Mouse (Mus musculus) neural tube, embryonic 13.5 days (tissue): ENCODE data around the gene Igfn1. TPM values are rescaled to one million over a fixed set of nuclear protein-coding genes. Genes with fewer than 3 reads are reported as not detected.

ENCODE experiments used
- ATAC-seq: fragments of 200-750 bp; cut with Nextera tagmentation; 2 replicates; pipeline ENCODE4 v1.8.0; 2017; ENCODE audit warnings: low read depth, mild to moderate bottlenecking, moderate TSS enrichment, moderate library complexity
- H3K27ac ChIP-seq: fragments of 300-500 bp; sonication (generic); replicated peaks from 2 replicates; pipeline ENCODE4 v1.5.1; 2015; ENCODE audit warnings: moderate library complexity, mild to moderate bottlenecking, inconsistent platforms
- H3K27me3 ChIP-seq: fragments of 300-500 bp; sonication (generic); 2 replicates; pipeline ENCODE4 v1.6.1; 2015; ENCODE audit warnings: mild to moderate bottlenecking, inconsistent platforms
- H3K36me3 ChIP-seq: fragments of 300-500 bp; sonication (generic); 2 replicates; pipeline ENCODE4 v1.6.1; 2015; ENCODE audit warnings: mild to moderate bottlenecking, inconsistent platforms
- H3K4me1 ChIP-seq: fragments of 300-500 bp; sonication (generic); replicated peaks from 2 replicates; pipeline ENCODE4 v1.6.1; 2015; ENCODE audit warnings: inconsistent platforms
- H3K4me2 ChIP-seq: fragments of 300-500 bp; sonication (generic); 2 replicates; pipeline ENCODE4 v1.6.1; 2015; ENCODE audit warnings: inconsistent platforms, mild to moderate bottlenecking, moderate library complexity
- H3K4me3 ChIP-seq: fragments of 300-500 bp; sonication (generic); 2 replicates; pipeline ENCODE4 v1.5.1; 2015; ENCODE audit warnings: mild to moderate bottlenecking, inconsistent platforms
- H3K9ac ChIP-seq: fragments of 300-500 bp; sonication (generic); 2 replicates; pipeline ENCODE4 v1.6.1; 2015; ENCODE audit warnings: moderate library complexity, mild to moderate bottlenecking, inconsistent platforms
- H3K9me3 ChIP-seq: fragments of 300-500 bp; sonication (generic); 2 replicates; pipeline ENCODE4 v1.6.1; 2016; ENCODE audit warnings: inconsistent platforms
- WGBS: fragments of 180-500 bp; shearing (Covaris S2); methylation state at CpG from one replicate; pipeline ENCODE4 v1.1.7; 2015; 5-methylcytosine and 5-hydroxymethylcytosine counted together
- polyA plus RNA-seq: library from polyadenylated mRNA; unstranded; fragments of >200 nt; fragmentation: Nextera tagmentation; extraction: Ambion mirVana; gene quantifications from 2 replicates; pipeline ENCODE4 v1.2.1, GENCODE M21; 2015

Gene Igfn1
- polyA plus RNA-seq: not detected in 2 replicates

DNA sequence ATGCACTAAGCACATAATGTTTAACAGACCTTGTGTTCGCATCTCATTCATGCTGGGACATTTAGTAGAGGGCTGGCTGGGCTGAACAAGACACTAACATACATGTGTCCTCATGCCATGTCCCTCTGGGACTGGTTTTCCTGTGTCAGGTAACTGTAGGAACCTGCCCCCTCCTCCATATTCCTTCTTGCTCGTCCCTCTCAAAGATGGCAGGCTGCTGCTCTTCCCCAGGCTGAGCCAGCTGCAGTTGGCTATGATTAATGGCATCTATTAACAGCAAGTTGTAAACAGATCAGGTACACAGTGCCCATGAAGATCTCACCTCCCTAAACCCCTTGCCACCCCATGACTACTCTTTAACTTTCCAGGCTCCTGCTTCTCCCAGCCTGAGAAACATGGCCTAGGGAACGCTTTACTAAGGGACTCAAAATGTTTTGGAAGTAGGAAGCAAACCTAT, at the start of gene Igfn1:
Gene Igfn1, minus strand, starts transcription at position 51 of the 457 bp plus-strand sequence.
- Histone ChIP-seq H3K4me1 (peaks cover 10% of the 10 kb centered on the region), H3K4me3 (0 out of 2 replicates have a peak within 1 kb of the TSS, but pooled peaks have one; percentile 37), H3K9me3 (no peaks in the 10 kb centered on the region), H3K9ac (no peak within 1 kb of the TSS), H3K27me3 (peaks cover 27% of the 10 kb centered on the region), H3K36me3 (no peaks in the 10 kb centered on the region), H3K27ac (no peak within 1 kb of the TSS), H3K4me2 (peak within 1 kb of the TSS; percentile 60)
- WGBS: 72% methylated on average over 3 of the region's 3 CpGs
- no peak for ATAC-seq

- no peak overlapping the region for H3K4me2 ChIP-seq
- H3K36me3 ChIP-seq: no peaks in the 10 kb centered on the region
- H3K27ac ChIP-seq: no peak overlapping the region
- H3K4me3 ChIP-seq: no peak overlapping the region
- H3K4me1 ChIP-seq: peaks cover 16% of the 10 kb centered on the region
- WGBS: 49% methylated on average over 3 of the region's 3 CpGs
- H3K27me3 ChIP-seq: peaks cover 30% of the 10 kb centered on the region
- ATAC-seq: no peak
- H3K9me3 ChIP-seq: no peaks in the 10 kb centered on the region
- H3K9ac ChIP-seq: no peak overlapping the region
These were observed 49.6 kb upstream of the Igfn1 start for GRCm38 (mm10) chr1:136055771-136056170.

- Histone ChIP-seq H3K4me1 (peaks cover 20% of the 10 kb centered on the region), H3K4me3 (no peak within 1 kb of the TSS), H3K9me3 (no peaks in the 10 kb centered on the region), H3K4me2 (no peak within 1 kb of the TSS), H3K27me3 (peaks cover 58% of the 10 kb centered on the region), H3K27ac (no peak within 1 kb of the TSS), H3K9ac (no peak within 1 kb of the TSS), H3K36me3 (no peaks in the 10 kb centered on the region)
- no peak for ATAC-seq
- WGBS: 44% methylated on average over 11 of the region's 11 CpGs
These were observed 46.4 kb upstream of the Igfn1 start, which contains the start of gene Cacna1s for GRCm38 (mm10) chr1:136052547-136052946. Cacna1s (plus strand) TSS chr1:136052750.

DNA sequence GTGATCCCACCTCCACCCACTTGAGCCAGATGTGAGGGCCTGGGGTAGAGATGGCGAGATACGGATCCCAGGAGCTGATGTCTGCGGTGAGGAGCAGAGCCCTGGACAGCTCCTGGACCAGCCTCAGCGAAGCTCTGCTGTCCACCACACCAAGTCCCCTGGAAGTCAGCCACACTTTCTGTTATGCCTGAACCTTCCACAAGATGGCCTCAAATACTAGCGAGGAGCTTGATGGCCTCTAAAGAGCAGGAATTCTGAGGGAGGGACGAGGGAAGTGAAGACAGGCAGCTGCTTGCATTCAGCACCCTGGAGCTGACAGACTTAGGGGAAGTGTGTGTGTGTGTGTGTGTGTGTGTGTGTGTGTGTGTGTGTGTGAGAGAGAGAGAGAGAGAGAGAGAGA, 45.3 kb upstream of the Igfn1 start:
- Histone ChIP-seq H3K9ac (peak overlapping the region; percentile 58; the same call in 1 of the 2 replicates), H3K27ac (no peak overlapping the region), H3K9me3 (no peaks in the 10 kb centered on the region), H3K4me1 (peaks cover 20% of the 10 kb centered on the region), H3K4me2 (peak overlapping the region; percentile 51), H3K27me3 (peaks cover 58% of the 10 kb centered on the region), H3K4me3 (peak overlapping the region; percentile 35), H3K36me3 (no peaks in the 10 kb centered on the region)
- WGBS: 0% methylated on average over 6 of the region's 6 CpGs
- peak; percentile 70 for ATAC-seq

DNA sequence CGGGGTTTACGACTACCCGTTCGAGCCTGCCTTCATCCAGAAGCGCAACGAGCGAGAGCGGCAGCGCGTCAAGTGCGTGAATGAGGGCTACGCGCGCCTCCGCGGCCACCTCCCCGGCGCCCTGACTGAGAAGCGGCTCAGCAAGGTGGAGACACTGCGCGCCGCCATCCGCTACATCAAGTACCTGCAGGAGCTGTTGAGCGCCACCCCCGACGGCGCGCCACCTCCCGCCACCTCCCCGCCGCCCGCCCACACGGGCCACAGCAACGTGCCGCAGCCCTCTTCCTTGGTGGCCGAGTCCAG, 44.8 kb upstream of the Igfn1 start:
- H3K9ac ChIP-seq: peak overlapping the region; percentile 58
- peaks cover 17% of the 10 kb centered on the region for H3K4me1 ChIP-seq
- no peak overlapping the region for H3K27ac ChIP-seq
- H3K4me3 ChIP-seq: peak overlapping the region; percentile 35
- 2% methylated on average over 36 of the region's 36 CpGs for WGBS
- H3K36me3 ChIP-seq: no peaks in the 10 kb centered on the region
- no peaks in the 10 kb centered on the region for H3K9me3 ChIP-seq
- peaks cover 58% of the 10 kb centered on the region for H3K27me3 ChIP-seq
- ATAC-seq: peak; percentile 44
- peak overlapping the region; percentile 51 for H3K4me2 ChIP-seq

- H3K27ac ChIP-seq: no peak within 1 kb of the TSS
- ATAC-seq: peak; percentile 25; the same call in 1 of the 2 replicates
These were observed 44.3 kb upstream of the Igfn1 start, which contains the start of gene Ascl5 for GRCm38 (mm10) chr1:136050312-136051012. Ascl5 (plus strand) TSS chr1:136050804.

DNA sequence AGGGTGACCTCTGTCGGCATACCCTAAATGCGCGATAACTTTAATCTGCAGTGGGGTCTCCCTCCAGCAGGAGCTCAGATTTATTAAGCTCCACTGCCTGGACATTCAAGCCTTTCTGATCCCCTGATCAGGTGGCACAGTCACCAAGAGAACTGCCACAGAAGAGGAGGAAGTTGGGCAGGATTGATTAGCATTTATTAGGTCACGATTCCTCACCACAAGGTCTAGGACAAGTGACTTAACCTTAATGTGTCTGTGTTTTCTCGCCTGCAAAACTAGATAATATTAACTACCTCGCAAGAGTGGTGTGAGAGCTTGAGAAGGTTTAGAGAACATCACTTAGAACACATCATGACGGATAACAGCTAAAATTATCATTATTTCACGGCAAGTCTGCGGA, 41.8 kb upstream of the Igfn1 start:
- WGBS: 78% methylated on average over 9 of the region's 9 CpGs

More at GRCm38 (mm10) chr1:136050312-136051012, 44.3 kb upstream of the Igfn1 start, which contains the start of gene Ascl5:
- peak within 1 kb of the TSS; percentile 51 for H3K4me2 ChIP-seq
- peaks cover 12% of the 10 kb centered on the region for H3K4me1 ChIP-seq
- H3K36me3 ChIP-seq: no peaks in the 10 kb centered on the region
- 22% methylated on average over 29 of the region's 29 CpGs for WGBS
- H3K27me3 ChIP-seq: peaks cover 58% of the 10 kb centered on the region
- H3K9ac ChIP-seq: peak within 1 kb of the TSS; percentile 58
- peak within 1 kb of the TSS; percentile 35 for H3K4me3 ChIP-seq
- H3K9me3 ChIP-seq: no peaks in the 10 kb centered on the region

GRCm38 (mm10) chr1:136047432-136047831, 41.3 kb upstream of the Igfn1 start:
- H3K36me3 ChIP-seq: no peaks in the 10 kb centered on the region
- 8% methylated on average over 2 of the region's 2 CpGs for WGBS
- no peak overlapping the region for H3K4me3 ChIP-seq
- no peak overlapping the region for H3K4me2 ChIP-seq
- H3K4me1 ChIP-seq: peaks cover 11% of the 10 kb centered on the region
- no peak overlapping the region for H3K9ac ChIP-seq
- H3K27me3 ChIP-seq: peaks cover 43% of the 10 kb centered on the region
- ATAC-seq: no peak
- no peak overlapping the region for H3K27ac ChIP-seq
- no peaks in the 10 kb centered on the region for H3K9me3 ChIP-seq

More for the DNA sequence above, 41.8 kb upstream of the Igfn1 start:
- Histone ChIP-seq H3K27ac (no peak overlapping the region), H3K4me2 (no peak overlapping the region), H3K4me1 (peaks cover 11% of the 10 kb centered on the region), H3K4me3 (no peak overlapping the region), H3K27me3 (peaks cover 46% of the 10 kb centered on the region), H3K9me3 (no peaks in the 10 kb centered on the region), H3K9ac (no peak overlapping the region), H3K36me3 (no peaks in the 10 kb centered on the region)
- no peak for ATAC-seq

DNA sequence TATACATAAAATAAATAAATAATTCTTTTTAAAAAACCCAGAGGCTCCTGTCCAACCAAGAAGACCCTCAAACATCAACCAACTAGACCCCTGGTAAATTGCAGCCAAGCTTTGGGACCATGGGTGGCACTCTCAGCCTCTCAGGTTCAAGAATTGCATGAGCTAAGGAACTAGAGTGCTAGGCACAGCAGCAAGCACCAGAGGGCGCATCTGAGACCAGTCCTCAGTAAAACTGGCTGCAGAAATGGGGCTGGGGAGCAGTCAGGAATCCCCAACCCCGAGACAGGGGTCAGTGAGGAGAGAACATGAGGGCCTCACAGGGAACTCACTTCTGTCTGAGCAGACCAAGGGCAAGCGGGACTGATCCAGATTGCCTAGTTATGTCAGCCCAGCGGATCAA, 39.6 kb upstream of the Igfn1 start:
- 16% methylated on average over 4 of the region's 4 CpGs for WGBS
- ATAC-seq: no peak

DNA sequence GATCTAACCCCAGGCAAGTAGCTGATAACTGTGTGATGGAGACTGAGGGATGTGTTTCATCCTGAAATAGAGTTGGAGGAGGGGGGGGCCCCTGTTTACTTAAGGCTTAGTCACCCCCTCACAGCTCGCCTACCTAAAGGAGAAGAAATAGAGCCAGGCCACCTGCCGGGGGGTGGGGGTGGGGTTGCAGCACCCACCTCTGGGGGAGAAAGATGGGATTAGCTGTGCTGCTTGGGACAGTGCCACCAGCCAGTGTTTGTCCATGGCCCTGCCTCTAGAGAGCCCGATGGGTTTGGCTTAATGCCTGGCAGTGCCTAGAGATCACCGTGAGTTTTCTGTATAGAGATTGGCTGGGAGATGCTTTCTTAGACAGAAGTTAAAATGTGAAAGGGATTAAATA, 34.7 kb upstream of the Igfn1 start:
- Histone ChIP-seq H3K36me3 (peaks cover 4% of the 10 kb centered on the region; the same call in 1 of the 2 replicates), H3K4me3 (no peak overlapping the region), H3K27ac (no peak overlapping the region), H3K4me1 (peaks cover 15% of the 10 kb centered on the region), H3K9me3 (no peaks in the 10 kb centered on the region), H3K27me3 (peaks cover 8% of the 10 kb centered on the region; the same call in 1 of the 2 replicates), H3K9ac (0 out of 2 replicates have a peak overlapping the region, but pooled peaks have one; percentile 1), H3K4me2 (no peak overlapping the region)
- WGBS: 33% methylated on average over 4 of the region's 4 CpGs
- peak; percentile 54; the same call in 1 of the 2 replicates for ATAC-seq

More for the DNA sequence above, 39.6 kb upstream of the Igfn1 start:
- no peaks in the 10 kb centered on the region for H3K9me3 ChIP-seq
- H3K36me3 ChIP-seq: no peaks in the 10 kb centered on the region
- H3K27ac ChIP-seq: no peak overlapping the region
- no peak overlapping the region for H3K4me3 ChIP-seq
- H3K4me2 ChIP-seq: no peak overlapping the region
- no peak overlapping the region for H3K9ac ChIP-seq
- peaks cover 32% of the 10 kb centered on the region for H3K27me3 ChIP-seq
- peaks cover 15% of the 10 kb centered on the region for H3K4me1 ChIP-seq

DNA sequence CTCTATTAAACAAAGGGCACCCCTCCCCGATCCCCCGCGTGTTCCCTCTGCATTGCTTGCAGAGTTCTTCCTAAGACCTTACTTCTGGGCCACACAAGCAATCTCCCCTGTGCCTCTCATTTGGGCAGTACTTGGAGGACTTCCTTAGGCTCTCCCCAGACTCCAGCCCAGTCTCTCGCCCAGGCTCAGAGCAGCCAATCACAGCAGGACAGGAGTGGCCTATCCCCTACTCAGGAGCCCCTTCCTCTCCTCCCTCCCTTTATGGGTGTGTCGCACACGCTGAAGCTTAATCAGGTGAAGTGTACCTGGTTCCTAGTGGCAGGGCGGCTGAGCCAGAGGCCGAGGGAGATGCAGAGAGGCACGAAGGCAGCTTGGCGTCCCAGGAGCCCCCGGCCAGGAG, 34.3 kb upstream of the Igfn1 start:
- WGBS: 21% methylated on average over 11 of the region's 11 CpGs
- Histone ChIP-seq H3K9ac (0 out of 2 replicates have a peak overlapping the region, but pooled peaks have one; percentile 1), H3K4me3 (no peak overlapping the region), H3K9me3 (no peaks in the 10 kb centered on the region), H3K4me2 (no peak overlapping the region), H3K27me3 (peaks cover 8% of the 10 kb centered on the region; the same call in 1 of the 2 replicates), H3K27ac (no peak overlapping the region), H3K4me1 (peaks cover 15% of the 10 kb centered on the region), H3K36me3 (peaks cover 9% of the 10 kb centered on the region; the same call in 1 of the 2 replicates)
- no peak for ATAC-seq

DNA sequence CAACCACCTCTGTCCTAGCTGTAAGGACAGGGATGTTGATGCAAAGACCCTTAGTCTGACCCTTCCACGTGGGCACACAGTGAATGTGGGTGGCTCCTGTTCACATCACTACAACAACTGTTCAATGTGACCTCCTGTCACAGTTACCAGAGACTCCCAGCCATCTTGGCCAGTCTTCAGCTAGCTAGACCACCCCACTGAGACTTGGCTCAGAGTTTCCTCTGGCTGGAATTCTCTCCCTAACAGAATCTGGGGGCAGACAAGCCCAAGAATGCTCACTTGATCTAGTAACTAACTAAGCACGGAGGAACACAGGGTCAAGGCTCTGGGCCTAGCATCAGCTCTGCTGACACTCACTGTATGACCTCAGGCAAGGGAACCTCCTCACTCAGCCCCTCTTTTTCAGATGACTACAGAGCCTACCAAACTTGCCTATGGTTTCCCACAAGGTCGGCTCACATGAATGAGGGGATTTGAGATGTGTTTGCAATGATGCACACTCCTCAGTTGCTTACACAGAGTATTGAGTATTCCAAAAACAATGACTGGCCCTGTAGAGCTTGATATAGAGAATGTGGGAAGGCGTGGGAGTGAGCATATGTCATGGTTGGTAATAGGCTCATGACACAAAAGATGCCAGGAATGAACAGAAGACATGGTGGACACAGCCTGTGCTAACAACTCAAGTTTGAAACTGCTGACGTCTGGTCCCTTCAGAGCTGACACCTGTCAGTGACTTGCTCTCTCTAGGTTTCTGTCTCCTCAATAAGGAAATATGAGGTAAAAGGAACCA, 32.8 kb upstream of the Igfn1 start:
- ATAC-seq: no peak
- H3K9ac ChIP-seq: no peak overlapping the region
- WGBS: 75% methylated on average over 5 of the region's 5 CpGs

More for the DNA sequence above, 32.8 kb upstream of the Igfn1 start:
- H3K27me3 ChIP-seq: peaks cover 8% of the 10 kb centered on the region; the same call in 1 of the 2 replicates
- no peak overlapping the region for H3K4me2 ChIP-seq
- H3K4me1 ChIP-seq: peaks cover 15% of the 10 kb centered on the region
- H3K36me3 ChIP-seq: peaks cover 24% of the 10 kb centered on the region
- no peak overlapping the region for H3K4me3 ChIP-seq
- no peak overlapping the region for H3K27ac ChIP-seq
- no peaks in the 10 kb centered on the region for H3K9me3 ChIP-seq
